Mouse (Mus musculus) adipocyte (in vitro differentiated cells): ENCODE data around the gene Srp72.
"Not testable (repeated sequence)": the region's sequence is repeated elsewhere in the genome, so short reads cannot be mapped to it uniquely, and the experiment has no call there.

Source experiments
- DNase-seq: peaks from one replicate; pipeline ENCODE4 v3.0.0-alpha.2; 2016; ENCODE audit warnings: low spot score

Srp72 gene

DNA sequence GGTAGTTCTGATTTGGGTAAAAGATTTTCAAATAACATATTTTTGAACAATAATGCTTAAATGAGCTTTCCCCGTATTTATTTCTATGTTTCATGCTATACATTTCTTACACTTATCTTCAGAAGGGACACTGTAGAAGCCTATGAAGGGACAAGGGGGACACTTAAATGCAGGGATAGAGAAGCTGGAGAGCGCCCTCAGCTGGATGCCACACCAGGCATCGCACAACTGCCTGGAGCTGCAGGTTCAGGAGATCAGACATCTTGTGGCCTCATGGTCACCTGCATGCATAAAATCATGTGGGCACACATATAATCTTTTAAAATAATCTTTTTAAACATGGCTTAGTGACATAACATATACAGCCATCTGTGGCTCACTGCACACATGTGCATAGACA, 9.8 kb upstream of the Srp72 start:
- DNase-seq = no peak

DNA sequence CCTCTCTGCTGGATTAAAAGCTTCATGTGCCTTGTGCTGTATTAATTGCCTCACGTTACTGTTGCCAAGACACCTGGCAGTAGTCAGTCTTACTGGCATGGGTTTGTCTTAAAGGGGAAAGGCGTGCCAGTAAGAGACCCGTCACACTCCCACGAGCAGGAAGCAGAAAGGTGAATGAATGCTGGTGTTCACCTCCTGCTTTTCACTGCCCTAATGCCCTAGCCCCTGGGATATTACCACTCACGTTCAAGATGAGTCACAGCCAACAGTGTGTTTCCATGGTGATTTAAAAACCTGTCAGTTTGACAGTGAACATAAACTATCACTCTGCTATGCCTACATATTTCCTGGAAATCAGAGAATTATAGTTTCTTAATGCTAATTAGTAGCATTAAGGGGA, 5.2 kb upstream of the Srp72 start:
- no peak for DNase-seq

DNA sequence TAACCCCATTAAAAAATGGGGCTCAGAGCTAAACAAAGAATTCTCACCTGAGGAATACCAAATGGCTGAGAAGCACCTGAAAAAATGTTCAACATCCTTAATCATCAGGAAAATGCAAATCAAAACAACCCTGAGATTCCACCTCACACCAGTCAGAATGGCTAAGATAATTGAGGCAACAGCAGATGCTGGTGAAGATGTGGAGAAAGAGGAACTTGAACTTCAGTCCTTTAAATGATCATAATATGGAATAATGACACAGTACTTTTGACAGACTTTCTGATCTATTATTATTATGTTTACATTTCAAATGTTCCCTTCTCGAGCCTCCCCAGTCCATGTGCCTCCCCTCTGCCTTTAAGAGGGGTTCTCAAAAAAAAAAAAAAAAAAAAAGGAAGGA, 3.4 kb upstream of the Srp72 start:
- not testable (repeated sequence) for DNase-seq

DNA sequence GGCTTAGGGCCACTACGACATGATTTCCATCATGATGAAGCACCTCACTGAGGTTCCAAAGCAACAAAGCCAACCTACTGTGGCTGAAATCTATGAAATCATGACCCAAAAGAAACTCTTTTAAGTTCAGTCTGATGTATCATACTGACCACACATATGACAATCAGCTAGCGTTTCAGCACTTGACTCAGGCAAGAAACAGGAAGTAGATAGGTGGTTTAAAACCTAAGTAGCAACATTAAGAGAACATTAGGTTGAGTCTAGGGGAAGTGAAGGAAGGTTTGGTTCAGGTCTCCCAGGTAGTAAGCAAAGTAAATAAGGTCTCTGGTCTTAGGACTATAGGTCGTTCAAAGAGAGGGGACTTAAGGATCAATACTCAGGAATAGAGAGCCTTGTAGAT, 995 bp upstream of the Srp72 start:
- no peak for DNase-seq

DNA sequence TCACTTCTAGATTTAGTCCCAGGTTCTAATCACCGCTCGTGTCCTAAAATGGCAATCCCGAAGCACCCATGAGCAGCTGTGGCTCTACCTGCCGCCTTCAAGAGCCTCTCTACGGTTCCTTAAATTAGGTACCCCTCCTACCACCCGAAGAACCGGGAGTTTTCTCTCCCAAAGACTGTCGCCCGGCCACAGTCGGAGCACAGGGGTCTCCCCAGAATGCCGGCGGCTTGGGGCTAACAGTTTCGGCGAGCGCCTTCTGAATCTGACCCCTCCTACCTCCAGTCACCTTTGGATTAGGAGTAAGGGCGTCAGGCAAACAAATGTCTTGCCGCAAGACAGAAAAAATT, 303 bp upstream of the Srp72 start:
- no peak for DNase-seq

DNA sequence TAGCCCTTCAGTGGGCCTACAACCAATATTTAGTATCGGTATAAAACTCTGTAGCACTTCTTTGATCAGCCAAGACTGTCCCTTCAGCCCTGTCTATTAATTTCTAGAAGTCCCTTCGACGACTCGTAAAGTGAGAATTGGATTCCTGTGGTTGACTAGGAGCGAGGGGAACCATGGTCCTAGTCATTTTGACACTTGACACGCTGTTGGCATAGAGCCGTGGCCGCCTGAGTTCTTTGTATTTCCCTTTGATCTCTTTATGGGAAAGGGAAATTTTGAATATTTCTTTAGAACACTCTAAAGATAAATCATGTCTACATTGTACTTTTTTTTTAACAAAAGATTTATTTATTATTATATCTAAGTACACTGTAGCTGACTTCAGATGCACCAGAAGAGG, 1.3 kb downstream of the Srp72 start:
- DNase-seq = no peak

DNA sequence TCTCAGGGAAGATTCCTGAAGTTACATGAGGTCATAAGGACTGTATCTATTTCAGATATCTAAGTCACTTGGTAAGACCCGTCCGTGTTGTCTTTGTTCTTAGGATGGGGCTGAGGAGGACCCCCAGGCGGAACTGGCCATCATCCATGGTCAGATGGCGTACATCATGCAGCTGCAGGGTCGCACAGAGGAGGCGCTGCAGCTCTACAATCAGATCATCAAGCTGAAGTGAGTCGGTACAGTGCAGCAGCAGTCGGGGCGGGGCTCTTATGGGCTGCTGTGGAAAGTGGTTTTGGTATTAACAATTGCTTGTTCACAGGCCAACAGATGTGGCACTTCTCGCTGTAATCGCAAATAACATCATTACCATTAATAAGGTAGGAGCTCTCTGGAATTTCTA, 9.5 kb downstream of the Srp72 start:
- DNase-seq = no peak

DNA sequence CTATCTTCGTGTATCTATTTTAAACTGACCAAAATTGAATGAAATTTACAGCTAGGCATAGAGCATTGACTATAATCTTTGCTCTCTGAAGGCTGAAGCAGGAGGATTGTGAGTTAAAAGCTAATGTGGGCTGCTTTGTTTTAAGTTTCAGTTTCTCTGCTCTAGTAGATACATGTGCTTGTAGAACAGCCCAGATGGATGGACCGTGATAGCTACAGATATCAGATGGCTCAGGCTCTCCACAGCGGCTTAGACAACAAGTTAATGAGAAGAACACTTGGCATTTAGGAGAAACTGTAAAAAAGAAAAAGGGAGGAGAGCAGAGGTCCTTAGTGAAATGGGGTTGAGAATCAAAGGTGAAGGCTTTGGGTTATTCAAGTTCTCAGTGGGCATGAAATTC, 16.3 kb downstream of the Srp72 start:
- DNase-seq = no peak

DNA sequence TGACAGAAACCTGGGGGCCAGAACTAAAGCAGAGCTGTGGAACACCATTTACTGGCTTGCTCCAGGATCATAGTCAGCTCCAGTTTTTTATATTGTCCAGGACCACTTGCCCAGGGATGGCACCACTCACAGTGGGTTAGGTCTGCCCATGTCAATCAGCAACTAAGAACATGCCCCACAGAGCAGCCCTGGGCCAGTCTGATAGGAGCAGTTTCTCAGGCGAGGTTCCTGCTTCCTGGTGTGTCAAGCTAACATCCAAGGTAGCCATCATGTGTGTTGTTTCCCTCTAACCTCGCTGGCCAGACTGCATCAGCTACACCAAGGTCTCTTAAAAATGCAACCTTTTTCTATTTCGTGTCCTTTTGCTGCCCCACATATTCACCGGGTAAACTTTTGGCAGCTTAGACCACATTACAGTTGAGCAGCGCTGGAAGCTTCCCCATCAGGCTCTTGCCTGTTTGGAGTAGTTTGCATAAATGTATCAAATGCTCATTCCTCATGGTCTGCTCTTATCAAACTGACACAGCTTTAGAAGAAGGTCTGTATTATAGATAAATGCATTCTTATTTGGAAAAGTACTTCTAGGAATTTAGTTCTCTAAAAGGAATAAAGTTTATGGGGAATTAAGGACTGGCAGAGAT, 18.8 kb downstream of the Srp72 start:
- no peak for DNase-seq

DNA sequence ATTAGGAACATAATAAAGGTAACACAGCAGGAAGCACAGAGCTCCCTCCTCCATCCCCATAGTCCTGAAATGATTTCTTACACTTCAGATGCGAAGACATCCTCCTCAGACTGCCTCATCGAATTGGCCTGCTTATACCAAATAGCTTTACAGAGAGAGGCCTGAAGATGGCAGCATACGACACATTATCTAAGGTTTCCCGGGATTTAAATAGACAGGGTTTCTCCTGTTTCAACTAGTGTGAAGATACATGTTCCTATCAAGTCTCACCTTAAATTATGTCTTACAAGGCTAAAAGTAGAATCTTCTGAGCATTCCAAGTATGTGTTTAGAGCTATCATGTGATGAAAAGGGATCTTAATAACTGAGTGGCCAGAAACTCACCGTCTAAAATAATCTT, 23.9 kb downstream of the Srp72 start:
- peak; percentile 86 for DNase-seq

DNA sequence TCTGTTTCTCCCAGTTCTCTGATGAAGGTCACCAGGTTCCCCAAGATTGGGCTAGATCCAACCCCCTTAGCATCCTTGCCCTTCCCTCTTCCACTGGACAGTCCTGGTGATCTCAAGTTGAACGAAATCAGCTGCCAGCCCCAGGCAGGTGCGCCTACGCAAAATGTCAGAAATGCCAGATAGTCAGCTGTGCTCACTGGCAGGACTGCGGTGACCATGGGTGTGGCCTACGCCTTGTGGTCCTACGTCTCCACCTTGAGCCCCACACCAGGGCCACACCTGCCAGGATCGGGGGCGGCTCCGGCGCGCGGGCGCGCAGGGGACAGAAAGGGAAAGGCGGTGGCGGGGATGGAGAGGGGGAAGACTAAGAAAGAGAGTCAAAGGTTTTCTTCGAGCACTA, 26.7 kb downstream of the Srp72 start:
- no peak for DNase-seq

DNA sequence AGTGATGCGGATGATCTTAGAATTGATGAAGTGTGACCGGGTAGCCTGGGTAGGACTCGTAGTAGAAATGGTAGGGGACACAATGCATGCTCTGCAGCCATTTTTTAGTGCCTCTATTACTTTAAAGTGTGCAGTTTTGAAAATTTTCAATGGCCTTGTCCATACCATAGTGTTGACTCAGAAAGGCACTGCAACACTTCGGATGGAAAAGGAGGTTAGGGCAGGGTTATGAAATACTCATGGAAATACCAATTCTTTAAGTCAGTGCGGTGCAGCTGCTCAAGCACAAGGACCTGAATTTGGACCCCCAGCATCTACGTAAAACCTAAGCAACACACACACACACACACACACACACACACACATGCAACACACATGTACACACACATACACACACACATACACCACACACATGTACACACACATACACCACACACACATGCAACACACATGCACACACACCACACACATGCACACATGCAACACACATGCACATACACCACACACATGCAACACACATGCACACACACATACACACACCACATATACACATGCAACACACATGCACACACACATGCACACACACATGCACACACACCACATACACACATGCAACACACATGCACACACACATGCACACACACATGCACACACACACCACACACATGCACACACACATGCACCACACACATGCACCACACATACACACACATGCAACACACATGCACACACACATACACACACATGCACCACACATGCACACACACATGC, 29.8 kb downstream of the Srp72 start, which contains the start of gene Arl9:
Gene Arl9, plus strand, starts transcription at position 5 of the 771 bp plus-strand sequence.
- DNase-seq = no peak

DNA sequence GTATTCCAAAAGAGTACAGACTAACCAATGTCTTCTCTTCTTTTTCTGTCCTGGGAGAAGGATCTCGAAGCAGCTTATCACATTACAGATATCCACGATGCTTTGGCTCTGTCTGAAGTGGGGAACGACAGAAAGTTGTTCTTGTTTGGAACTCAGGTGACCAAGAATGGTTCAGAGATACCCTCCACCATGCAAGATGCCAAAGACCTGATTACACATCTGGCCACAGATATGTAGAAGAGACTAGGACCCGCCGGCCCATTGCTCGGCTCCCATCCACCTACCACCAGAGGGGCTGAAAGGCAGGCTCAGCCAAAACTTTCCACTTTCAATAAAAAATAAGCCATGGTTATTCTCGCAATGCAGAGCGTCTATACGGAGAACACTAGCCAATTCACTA, 35.9 kb downstream of the Srp72 start:
- no peak for DNase-seq

DNA sequence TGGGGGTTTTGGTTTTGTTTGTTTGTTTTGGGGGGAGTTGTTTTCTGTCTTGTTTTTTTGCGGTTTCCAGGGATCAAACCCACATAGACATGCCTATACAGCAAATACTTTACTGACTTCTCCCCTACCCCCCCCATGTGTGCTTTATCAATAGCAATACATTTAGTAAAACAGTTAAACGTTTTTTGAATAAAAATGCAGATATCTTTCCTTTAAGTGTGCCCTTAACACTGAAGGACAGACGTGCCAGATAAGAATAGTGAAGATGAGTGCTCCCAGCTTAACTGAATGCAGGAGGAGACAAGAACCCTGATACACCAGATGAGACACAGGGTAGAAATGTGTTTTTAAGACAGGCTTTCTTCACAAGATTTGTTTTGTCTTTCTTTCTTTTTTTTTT, 36.6 kb downstream of the Srp72 start:
- no peak for DNase-seq

DNA sequence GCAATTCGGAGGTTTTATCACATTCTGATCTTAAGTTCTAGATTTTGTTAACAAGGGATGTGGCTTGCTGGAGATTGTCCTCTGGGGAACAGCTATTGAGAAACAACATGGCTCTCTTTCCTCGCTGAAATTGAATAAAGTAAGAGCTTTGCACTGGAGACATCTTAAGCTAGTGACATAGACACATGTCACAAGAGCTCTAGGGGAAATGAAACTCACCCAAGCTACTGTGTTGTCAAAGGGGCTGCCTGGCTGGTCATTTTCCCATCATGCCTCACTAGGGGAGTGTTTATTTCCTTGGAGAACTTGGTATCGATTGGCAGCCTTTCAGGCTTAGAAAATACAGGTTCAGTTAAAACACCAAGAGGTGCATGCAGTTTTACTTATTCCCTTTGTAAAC, 38.7 kb downstream of the Srp72 start:
- DNase-seq = peak; percentile 30

DNA sequence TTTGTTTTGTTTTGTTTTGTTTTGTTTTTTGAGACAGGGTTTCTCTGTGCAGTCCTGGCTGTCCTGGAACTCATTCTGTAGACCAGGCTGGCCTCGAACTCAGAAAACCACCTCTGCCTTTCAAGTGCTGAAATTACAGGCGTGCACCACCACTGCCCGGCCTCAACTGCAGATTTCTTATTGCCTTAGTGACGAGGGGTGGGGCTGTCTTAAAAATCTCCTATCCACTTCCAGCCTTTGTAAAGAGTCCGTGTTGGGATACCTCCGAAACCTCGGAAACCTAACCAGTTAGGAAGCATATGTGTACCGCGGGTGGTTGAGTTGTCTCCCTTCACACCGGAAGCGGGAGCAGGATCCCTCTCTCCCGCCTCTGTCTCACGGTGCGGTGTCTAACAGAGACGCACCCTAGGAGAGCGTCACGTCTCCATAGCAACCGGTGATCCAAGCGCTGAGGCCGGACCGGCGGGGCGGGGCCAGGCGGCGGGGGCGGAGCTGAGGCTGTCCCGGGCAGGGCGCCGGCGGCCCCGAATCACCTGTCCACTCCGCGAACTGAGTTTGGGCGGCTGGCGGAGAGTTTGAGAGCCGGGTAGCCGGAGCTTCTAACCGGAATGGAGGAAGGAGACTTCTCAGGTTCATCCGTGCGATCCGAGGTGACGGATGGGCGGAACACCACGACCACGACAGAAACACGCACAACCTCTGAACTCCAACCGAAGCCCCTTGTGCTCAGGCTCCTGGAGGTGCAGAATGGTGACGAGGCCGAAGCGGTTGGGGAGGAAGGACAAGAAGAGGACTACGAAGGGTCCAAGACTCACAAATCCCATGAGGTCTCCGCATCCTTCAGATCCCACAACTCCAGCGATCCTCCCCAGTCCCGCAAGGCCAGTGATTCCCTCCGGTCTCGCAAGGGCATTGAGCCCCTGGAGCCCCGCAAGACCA, 41.3 kb downstream of the Srp72 start, which contains the start of gene Thegl:
Gene Thegl, plus strand, starts transcription at position 480 of the 939 bp plus-strand sequence.
- no peak for DNase-seq

DNA sequence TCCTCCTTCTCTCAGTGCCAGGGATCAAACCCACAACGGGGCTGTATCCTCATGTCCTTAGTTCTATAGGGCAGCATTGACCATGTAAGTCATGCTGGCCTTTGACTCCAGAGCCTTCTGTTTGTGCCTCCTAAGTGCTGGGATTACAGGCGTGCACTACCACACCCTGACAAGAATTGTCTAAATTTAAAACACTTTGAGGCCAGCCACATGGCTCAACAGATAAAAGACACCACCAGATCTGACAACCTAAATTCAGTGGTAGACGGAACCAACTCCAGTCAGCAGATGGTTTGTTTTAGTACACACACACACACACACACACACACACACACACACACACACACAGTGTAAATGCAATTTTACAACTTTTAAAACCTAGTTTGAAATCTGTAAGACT, 53.6 kb downstream of the Srp72 start:
- DNase-seq = no peak

DNA sequence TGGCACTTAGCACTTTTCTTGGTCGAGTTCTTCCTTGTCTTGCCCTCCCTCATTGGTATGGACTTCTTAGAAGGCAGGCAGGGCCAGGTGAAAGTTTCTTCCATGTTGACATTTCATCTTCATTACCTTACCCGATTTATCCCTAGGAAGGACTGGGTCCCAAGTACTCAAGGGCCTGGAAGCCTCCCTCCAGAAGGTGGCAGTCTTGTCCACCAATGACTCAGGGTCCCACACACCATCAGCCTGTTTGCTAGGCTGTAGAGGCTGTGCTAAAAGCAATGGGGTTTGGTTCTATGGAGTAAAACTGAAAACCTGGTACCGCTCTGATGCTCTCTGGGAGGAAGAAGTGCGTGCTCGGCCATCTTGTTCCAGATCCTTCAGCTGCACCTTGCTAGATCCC, 55.3 kb downstream of the Srp72 start:
- peak; percentile 84 for DNase-seq

DNA sequence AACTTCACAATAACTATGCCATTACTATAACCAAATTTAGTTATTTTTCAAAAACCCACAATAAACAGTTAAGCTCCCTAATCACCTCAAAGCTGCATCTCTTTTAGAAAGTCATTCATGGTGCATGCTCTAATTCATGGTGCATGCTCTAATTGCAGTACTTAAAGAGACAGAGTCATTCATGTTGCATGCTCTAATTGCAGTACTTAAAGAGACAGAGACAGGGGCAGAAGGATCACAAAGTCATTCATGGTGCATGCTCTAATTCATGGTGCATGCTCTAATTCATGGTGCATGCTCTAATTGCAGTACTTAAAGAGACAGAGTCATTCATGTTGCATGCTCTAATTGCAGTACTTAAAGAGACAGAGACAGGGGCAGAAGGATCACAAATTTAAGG, 60.6 kb downstream of the Srp72 start:
- not testable (repeated sequence) for DNase-seq

DNA sequence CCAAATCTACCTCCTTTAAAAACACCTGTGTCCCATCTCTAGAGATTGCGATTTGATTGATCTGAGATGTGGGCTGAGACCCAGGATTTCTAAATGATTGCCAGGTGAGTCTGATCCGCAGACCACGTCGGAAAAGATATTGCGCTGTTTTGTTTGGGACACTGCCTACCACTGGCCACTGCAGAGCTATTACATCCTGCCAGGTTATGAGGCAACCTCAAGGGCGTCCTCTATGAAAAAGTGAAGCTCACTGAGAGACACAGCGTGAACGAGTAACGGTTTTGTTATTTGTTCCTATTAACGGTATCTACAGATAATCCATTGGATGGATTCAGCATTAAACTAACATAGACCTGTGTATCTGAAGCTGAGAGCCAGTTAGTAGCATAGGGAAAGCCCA, 64.0 kb downstream of the Srp72 start:
- no peak for DNase-seq

DNA sequence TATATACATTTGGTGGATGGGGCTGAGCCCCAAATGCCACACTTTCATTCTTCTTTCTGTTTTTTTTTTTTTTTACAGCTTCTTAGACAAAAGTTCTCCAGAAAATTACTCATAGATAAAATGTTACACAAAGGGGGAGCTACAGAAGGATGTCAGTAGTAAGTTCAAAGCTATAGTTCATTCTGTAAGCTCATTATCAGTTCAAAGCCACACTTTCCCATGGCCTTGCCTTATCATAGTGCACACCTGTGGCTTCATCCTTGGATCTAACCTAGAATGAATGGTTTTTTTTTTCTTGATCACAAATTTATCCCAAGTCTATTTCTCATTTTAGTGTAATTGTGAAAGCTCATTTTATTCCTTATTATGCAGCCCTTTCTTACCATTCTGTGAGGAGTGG, 64.9 kb downstream of the Srp72 start:
- DNase-seq = no peak

DNA sequence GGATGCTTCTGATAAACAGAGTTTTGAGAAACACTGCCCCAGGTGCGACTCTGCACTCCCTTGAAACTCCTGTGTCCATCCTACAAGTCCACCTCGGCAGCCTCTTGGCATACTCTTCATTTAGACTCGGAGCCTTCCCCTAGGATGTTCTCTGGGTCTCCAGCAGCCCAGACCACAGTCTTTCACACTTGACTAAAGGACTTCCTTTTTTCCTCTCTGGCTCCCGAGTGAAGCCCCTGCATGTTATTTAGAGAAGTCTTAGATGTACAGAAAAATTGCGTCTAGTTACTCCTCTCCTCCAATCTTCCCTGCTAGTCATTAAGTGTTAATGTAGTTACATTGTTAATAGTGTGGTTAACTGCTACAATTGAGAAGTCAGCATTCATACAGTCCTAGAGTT, 69.9 kb downstream of the Srp72 start:
- DNase-seq = no peak
